Comparison of ENCODE assay signal across 8 mouse cellular contexts in genomic region chr7:70334836-70335235, GRCm38 (mm10). TPM values are rescaled to one million over a fixed set of nuclear protein-coding genes. Genes with fewer than 3 reads are reported as not detected.
DNase-seq lines count a peak whose midpoint lies in the region; ATAC-seq and TF ChIP-seq lines count a peak whose summit lies in the region.

No protein-coding gene starts in this region.

- H3K9me3 ChIP-seq in hindbrain, embryonic 15.5 days, result no peaks in the 10 kb centered on the region
- H3K9me3 ChIP-seq in lung, postnatal 0 days (ENCODE audit: low read length), result no peaks in the 10 kb centered on the region

- TF ChIP-seq EP300 in lung, postnatal 0 days (IDR thresholded peaks at IDR 0.05), result no peak

- H3K4me2 ChIP-seq in hindbrain, embryonic 15.5 days, result peak overlapping the region; percentile 47
- H3K4me2 ChIP-seq in lung, postnatal 0 days (replicated peaks; ENCODE audit: low read depth, low read length), result peak overlapping the region; percentile 40; the same call in 1 of the 2 replicates

- WGBS in hindbrain, embryonic 15.5 days, result under 1% methylated on average over 17 of the region's 17 CpGs
- WGBS in lung, postnatal 0 days, result 2% methylated on average over 17 of the region's 17 CpGs

- 0 out of 2 replicates have a peak overlapping the region, but pooled peaks have one; percentile 9 for H3K4me3 ChIP-seq in hindbrain, embryonic 15.5 days
- H3K4me3 ChIP-seq in lung, postnatal 0 days (ENCODE audit: low read depth, low read length), result no peak overlapping the region

- H3K27me3 ChIP-seq in hindbrain, embryonic 15.5 days, result peaks cover 59% of the 10 kb centered on the region
- peaks cover 11% of the 10 kb centered on the region; the same call in 1 of the 2 replicates for H3K27me3 ChIP-seq in lung, postnatal 0 days (replicated peaks; ENCODE audit: insufficient read depth, low read length)

- ATAC-seq in hindbrain, embryonic 15.5 days (ENCODE audit: low FRiP score, low read depth), result peak; percentile 52
- ATAC-seq in lung, postnatal 0 days, result peak; percentile 65
- ATAC-seq in erythroblast, adult 5-6 weeks (replicated peaks; ENCODE audit: low FRiP score, poor library complexity, severe bottlenecking), result no peak

- no peaks in the 10 kb centered on the region for H3K36me3 ChIP-seq in hindbrain, embryonic 15.5 days
- H3K36me3 ChIP-seq in lung, postnatal 0 days (ENCODE audit: insufficient read depth, low read length), result no peaks in the 10 kb centered on the region

- H3K27ac ChIP-seq in hindbrain, embryonic 15.5 days (replicated peaks), result peak overlapping the region; percentile 59; the same call in 1 of the 2 replicates
- H3K27ac ChIP-seq in lung, postnatal 0 days (ENCODE audit: low read length), result no peak overlapping the region

- DNase-seq in NIH3T3 (ENCODE audit: low read depth), result peak; percentile 88
- peak; percentile 77 to 84 for DNase-seq in cerebellum, postnatal 25 days
- DNase-seq in gastrocnemius, adult 18-20 months (ENCODE audit: low spot score), result peak; percentile 76
- DNase-seq in layer of hippocampus, postnatal 25 days (ENCODE audit: extremely low spot score in 1 of 2, low spot score in 1 of 2), result peak; percentile 85 to 91
- peak; percentile 85 for DNase-seq in lung, postnatal 0 days (ENCODE audit: low spot score)
- DNase-seq in right cerebral cortex, adult 2 months (ENCODE audit: low spot score in 2 of 2), result peak; percentile 89 to 90

- TF ChIP-seq CTCF in lung, postnatal 0 days (IDR thresholded peaks at IDR 0.05), result peak; percentile 95

- peaks cover 37% of the 10 kb centered on the region for H3K4me1 ChIP-seq in hindbrain, embryonic 15.5 days (replicated peaks)
- H3K4me1 ChIP-seq in lung, postnatal 0 days (ENCODE audit: insufficient read depth, low read depth, low read length), result peaks cover 6% of the 10 kb centered on the region; the same call in 1 of the 2 replicates

- H3K9ac ChIP-seq in hindbrain, embryonic 15.5 days, result no peak overlapping the region
- no peak overlapping the region for H3K9ac ChIP-seq in lung, postnatal 0 days (replicated peaks; ENCODE audit: low read depth)

RNA-seq across cellular contexts. Expression of gene Nr2f2, which starts 31.7 kb away (rescaled TPM):
- total RNA-seq in gastrocnemius, adult 18-20 months (2021), result 10 to 100 TPM; 18.6 to 25.1 TPM
- 87.2 and 90.1 TPM in 2 replicates for polyA plus RNA-seq in hindbrain, embryonic 15.5 days (2015; fragmentation: Nextera tagmentation; extraction: Ambion mirVana)
- 10 to 100 TPM; 40.8 to 45.1 TPM for total RNA-seq in layer of hippocampus, postnatal 25 days (2021)
- polyA plus RNA-seq in lung, postnatal 0 days (2015; fragmentation: Nextera tagmentation; extraction: Ambion mirVana), result 72.7 and 89.1 TPM in 2 replicates
- not detected in 2 replicates for total RNA-seq in erythroblast, adult 5-6 weeks (2015; ENCODE audit: low replicate concordance)
- total RNA-seq in erythroblast, adult 5-6 weeks (2017; ENCODE audit: low replicate concordance), result not detected in 2 replicates

Comparison
In these comparisons a context has a peak if more than half of its experiments do, and no peak if none do; other contexts are left out.
1. RNA of gene Nr2f2, which starts 31.7 kb away (total RNA-seq): 40.8 to 45.1 TPM in layer of hippocampus, postnatal 25 days and 18.6 to 25.1 TPM in gastrocnemius, adult 18-20 months; not detected in erythroblast, adult 5-6 weeks; every median in the first group is over 10 times any median in the second.
2. Peak in every context shown above with its lines, with median percentiles within 50 percentile points of each other: DNase-seq.